Mouse (Mus musculus) liver, embryonic 14.5 days (tissue): ENCODE data around the gene Ppp1r27.

Source experiments
- CTCF ChIP-seq: IDR thresholded peaks from 2 replicates; pipeline ENCODE4 v1.5.1; 2016; ENCODE audit warnings: antibody characterized with exemption, low read depth, control low read depth
- EP300 ChIP-seq: IDR thresholded peaks from 2 replicates; pipeline ENCODE4 v1.6.1; 2016; ENCODE audit warnings: antibody characterized with exemption, low read depth

DNA sequence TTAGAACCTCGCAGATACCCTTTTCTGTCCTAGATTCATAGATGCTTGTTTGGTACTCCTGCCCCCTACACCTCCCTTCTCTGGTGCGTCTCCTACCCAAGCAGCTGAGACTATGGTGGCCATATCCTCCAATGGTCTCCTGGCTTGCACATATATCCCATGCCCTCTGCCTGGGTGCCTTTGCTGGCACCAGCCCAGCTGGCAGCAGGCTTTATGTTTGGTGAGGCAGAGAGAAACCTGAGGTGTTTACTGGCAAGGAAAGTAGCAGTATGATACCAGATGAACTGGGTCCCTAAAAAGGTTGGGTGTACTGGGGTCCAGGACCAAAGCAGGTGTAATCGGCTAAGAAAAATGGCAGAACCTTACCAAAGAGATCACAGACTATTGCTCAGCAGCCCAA lies 5.0 kb downstream of the Ppp1r27 start:
- TF ChIP-seq CTCF (no peak), EP300 (no peak)
